Mouse (Mus musculus) liver (tissue): ENCODE data around the gene Phlpp1.

Experiments used
- DNase-seq: peaks from one replicate; pipeline ENCODE4 v3.0.0-alpha.2; 2020; ENCODE audit warnings: mixed read lengths

Gene Phlpp1

GRCm38 (mm10) chr1:106400900-106401634, 229.5 kb downstream of the Phlpp1 start:
- DNase-seq: no peak

- no peak for DNase-seq
Measured at GRCm38 (mm10) chr1:106403011-106403501, 231.5 kb downstream of the Phlpp1 start.

- no peak for DNase-seq
Measured at GRCm38 (mm10) chr1:106406852-106407251, 235.3 kb downstream of the Phlpp1 start.

- DNase-seq: no peak
Measured at GRCm38 (mm10) chr1:106407963-106408440, 236.4 kb downstream of the Phlpp1 start.

GRCm38 (mm10) chr1:106410858-106411257, 239.3 kb downstream of the Phlpp1 start:
- no peak for DNase-seq

GRCm38 (mm10) chr1:106425128-106425936, 253.8 kb downstream of the Phlpp1 start:
- no peak for DNase-seq

- DNase-seq: no peak
Measured at GRCm38 (mm10) chr1:106428170-106428569, 256.6 kb downstream of the Phlpp1 start.

- DNase-seq: no peak
Measured at GRCm38 (mm10) chr1:106428580-106428979, 257.0 kb downstream of the Phlpp1 start.

- no peak for DNase-seq
Measured at GRCm38 (mm10) chr1:106433580-106433979, 262.0 kb downstream of the Phlpp1 start.
